Mouse (Mus musculus): ENCODE results near the gene Pecam1.
"Not testable (repeated sequence)": the region's sequence is repeated elsewhere in the genome, so short reads cannot be mapped to it uniquely, and the experiment has no call there.

The Pecam1 gene

GRCm38 (mm10) chr11:106730714-106731113, 19.7 kb downstream of the Pecam1 start:
- DNase-seq (ENCODE audit: low spot score in 2 of 2), result no peak

GRCm38 (mm10) chr11:106729656-106730055, 20.8 kb downstream of the Pecam1 start:
- DNase-seq (ENCODE audit: low spot score in 2 of 2), result no peak

GRCm38 (mm10) chr11:106728402-106729366, 21.7 kb downstream of the Pecam1 start:
- no peak for DNase-seq (ENCODE audit: low spot score in 2 of 2)

GRCm38 (mm10) chr11:106727967-106728366, 22.5 kb downstream of the Pecam1 start:
- DNase-seq (ENCODE audit: low spot score in 2 of 2), result no peak

- not testable (repeated sequence) for DNase-seq (ENCODE audit: low spot score in 2 of 2)
These were observed 25.6 kb downstream of the Pecam1 start for GRCm38 (mm10) chr11:106724916-106725235.

GRCm38 (mm10) chr11:106724176-106724915, 26.1 kb downstream of the Pecam1 start:
- no peak for DNase-seq (ENCODE audit: low spot score in 2 of 2)

- no peak for DNase-seq (ENCODE audit: low spot score in 2 of 2)
These were observed 26.8 kb downstream of the Pecam1 start for GRCm38 (mm10) chr11:106723611-106724125.

- peak in 1 of 2 experiments; percentile 17 for DNase-seq (ENCODE audit: low spot score in 2 of 2)
These were observed 27.5 kb downstream of the Pecam1 start for GRCm38 (mm10) chr11:106722831-106723361.

GRCm38 (mm10) chr11:106720379-106720778, 30.0 kb downstream of the Pecam1 start:
- DNase-seq (ENCODE audit: low spot score in 2 of 2), result no peak

- no peak for DNase-seq (ENCODE audit: low spot score in 2 of 2)
These were observed 33.9 kb downstream of the Pecam1 start for GRCm38 (mm10) chr11:106716568-106716967.

- DNase-seq (ENCODE audit: low spot score in 2 of 2), result no peak
These were observed 35.4 kb downstream of the Pecam1 start for GRCm38 (mm10) chr11:106715066-106715465.

- no peak for DNase-seq (ENCODE audit: low spot score in 2 of 2)
These were observed 39.6 kb downstream of the Pecam1 start for GRCm38 (mm10) chr11:106710789-106711188.

GRCm38 (mm10) chr11:106709227-106709985, 41.0 kb downstream of the Pecam1 start:
- DNase-seq (ENCODE audit: low spot score in 2 of 2), result no peak

GRCm38 (mm10) chr11:106707866-106708265, 42.6 kb downstream of the Pecam1 start:
- no peak for DNase-seq (ENCODE audit: low spot score in 2 of 2)

- DNase-seq (ENCODE audit: low spot score in 2 of 2), result no peak
These were observed 43.3 kb downstream of the Pecam1 start for GRCm38 (mm10) chr11:106707085-106707484.

- no peak for DNase-seq (ENCODE audit: low spot score in 2 of 2)
These were observed 44.2 kb downstream of the Pecam1 start for GRCm38 (mm10) chr11:106706212-106706611.

- DNase-seq (ENCODE audit: low spot score in 2 of 2), result no peak
These were observed 45.9 kb downstream of the Pecam1 start for GRCm38 (mm10) chr11:106704399-106705111.

GRCm38 (mm10) chr11:106703931-106704330, 46.5 kb downstream of the Pecam1 start:
- DNase-seq (ENCODE audit: low spot score in 2 of 2), result no peak

- no peak for DNase-seq (ENCODE audit: low spot score in 2 of 2)
These were observed 47.8 kb downstream of the Pecam1 start for GRCm38 (mm10) chr11:106702584-106702983.

- DNase-seq (ENCODE audit: low spot score in 2 of 2), result no peak
These were observed 48.8 kb downstream of the Pecam1 start for GRCm38 (mm10) chr11:106701589-106701988.

- no peak for DNase-seq (ENCODE audit: low spot score in 2 of 2)
These were observed 51.3 kb downstream of the Pecam1 start for GRCm38 (mm10) chr11:106699083-106699482.
